8 mouse cellular contexts compared by ENCODE assay signal in genomic region chr11:58977150-58977549, GRCm38 (mm10). TPM values are rescaled to one million over a fixed set of nuclear protein-coding genes. Genes with fewer than 3 reads are reported as not detected.
DNase-seq lines count a peak whose midpoint lies in the region.

No protein-coding gene starts in this region.

- peak overlapping the region; percentile 89 for H3K27ac ChIP-seq in forebrain, embryonic 10.5 days

- H3K4me1 ChIP-seq in forebrain, embryonic 10.5 days, result peaks cover 56% of the 10 kb centered on the region

- no peaks in the 10 kb centered on the region for H3K9me3 ChIP-seq in forebrain, embryonic 10.5 days

- under 1% methylated on average over 29 of the region's 29 CpGs for WGBS in forebrain, embryonic 10.5 days

- H3K4me3 ChIP-seq in forebrain, embryonic 10.5 days, result peak overlapping the region; percentile 88

- H3K27me3 ChIP-seq in forebrain, embryonic 10.5 days (ENCODE audit: poor library complexity, severe bottlenecking), result no peaks in the 10 kb centered on the region

- peak; percentile 88 for DNase-seq in heart, adult 11 months
- no peak for DNase-seq in heart, postnatal 4 days
- peak; percentile 9 for DNase-seq in MEL-GATA-1-ER (ENCODE audit: extremely low read depth, low read depth)
- no peak for DNase-seq in forebrain, embryonic 10.5 days (ENCODE audit: extremely low spot score, low spot score)
- peak; percentile 58 to 78 for DNase-seq in kidney, postnatal 4 days
- peak; percentile 35 to 36 for DNase-seq in natural killer cell, adult 2 months (ENCODE audit: low spot score in 2 of 2)
- no peak for DNase-seq in frontal cortex, postnatal 25 days (ENCODE audit: low spot score in 2 of 2)
- no peak for DNase-seq in urinary bladder, postnatal 25 days (ENCODE audit: low spot score)

- H3K36me3 ChIP-seq in forebrain, embryonic 10.5 days (replicated peaks), result peaks cover 49% of the 10 kb centered on the region

RNA-seq across cellular contexts. Expression of gene Trim11, which starts 0.7 kb away (rescaled TPM):
- total RNA-seq in heart, postnatal 4 days (2021), result 10 to 100 TPM; 21.3 TPM
- 18.5 and 19.6 TPM in 2 replicates for polyA plus RNA-seq in forebrain, embryonic 10.5 days (2016; fragmentation: Nextera tagmentation; extraction: Ambion mirVana)

RNA-seq across cellular contexts. Expression of gene Hist3h2a, which starts 22.7 kb away (rescaled TPM):
- 10 to 100 TPM; 46.8 to 50.0 TPM for total RNA-seq in heart, postnatal 4 days (2021)
- 15.1 and 19.4 TPM in 2 replicates for polyA plus RNA-seq in forebrain, embryonic 10.5 days (2016; fragmentation: Nextera tagmentation; extraction: Ambion mirVana)

RNA-seq across cellular contexts. Expression of gene Trim17, which starts 22.7 kb away (rescaled TPM):
- total RNA-seq in heart, postnatal 4 days (2021), result under 1 TPM in 1 of 2 experiments, not detected in 1; 0.10 TPM
- polyA plus RNA-seq in forebrain, embryonic 10.5 days (2016; fragmentation: Nextera tagmentation; extraction: Ambion mirVana), result 0.19 and 0.31 TPM in 2 replicates

RNA-seq across cellular contexts. Expression of gene Hist3h2ba, which starts 28.4 kb away (rescaled TPM):
- 10 to 100 TPM; 21.8 to 22.6 TPM for total RNA-seq in heart, postnatal 4 days (2021)
- 22.7 and 36.5 TPM in 2 replicates for polyA plus RNA-seq in forebrain, embryonic 10.5 days (2016; fragmentation: Nextera tagmentation; extraction: Ambion mirVana)

RNA-seq across cellular contexts. Expression of gene Rnf187, which starts 38.4 kb away (rescaled TPM):
- total RNA-seq in heart, postnatal 4 days (2021), result 100 to 1,000 TPM; 161 to 165 TPM
- polyA plus RNA-seq in forebrain, embryonic 10.5 days (2016; fragmentation: Nextera tagmentation; extraction: Ambion mirVana), result 265 and 273 TPM in 2 replicates

Comparison
In these comparisons a context has a peak if more than half of its experiments do, and no peak if none do; other contexts are left out.
1. DNase-seq: peak in heart, adult 11 months (single experiment), MEL-GATA-1-ER (single experiment), kidney, postnatal 4 days (2 of 2) and natural killer cell, adult 2 months (2 of 2); none in heart, postnatal 4 days (single experiment), forebrain, embryonic 10.5 days (single experiment), frontal cortex, postnatal 25 days (0 of 2) and urinary bladder, postnatal 25 days (single experiment).